Mouse (Mus musculus): Measurements from ENCODE around the gene Aicda.
"Not testable (repeated sequence)": the region's sequence is repeated elsewhere in the genome, so short reads cannot be mapped to it uniquely, and the experiment has no call there.

Gene Aicda

DNA sequence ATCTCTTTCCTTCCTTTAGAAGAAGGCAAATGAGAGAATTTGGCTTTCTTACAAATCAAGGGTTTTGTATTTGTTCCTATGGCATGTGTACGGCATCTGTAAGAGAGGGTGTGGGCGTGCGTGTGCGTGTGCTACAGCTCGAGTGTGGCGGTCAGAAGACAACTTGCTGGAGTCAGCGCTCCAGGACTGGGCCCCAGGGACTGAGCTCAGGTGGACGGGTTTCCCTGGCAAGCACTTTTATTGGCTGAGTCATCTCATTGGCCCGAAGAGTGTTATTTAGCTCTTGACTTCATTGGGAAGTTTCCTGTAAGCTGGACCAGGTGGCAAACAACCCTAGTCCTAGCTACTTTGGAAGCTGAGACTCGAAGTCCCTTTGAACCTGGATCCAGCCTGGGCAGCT is 7.7 kb upstream of the Aicda start:
- no peak for DNase-seq (ENCODE audit: inconsistent age in 2 of 2, low spot score in 1 of 2)

DNA sequence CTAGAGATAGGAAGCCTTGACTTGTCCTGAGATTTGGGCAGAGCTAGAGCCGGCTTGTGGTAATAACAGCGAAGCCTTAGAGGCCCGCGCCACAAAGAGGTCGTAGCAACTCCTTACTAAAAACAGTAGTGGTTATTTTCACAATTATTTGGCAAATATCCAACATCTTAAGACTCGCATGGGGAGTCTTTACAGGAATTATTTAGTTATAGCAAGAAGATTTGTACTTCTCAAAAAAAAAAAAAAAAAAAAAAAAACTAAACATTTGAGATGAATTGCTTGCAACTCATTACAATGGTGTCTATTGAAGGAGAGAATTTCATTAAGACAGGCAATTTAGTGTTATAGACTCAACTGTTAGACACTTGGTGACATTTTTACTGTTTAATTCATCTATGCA is 501 bp downstream of the Aicda start:
- DNase-seq (ENCODE audit: inconsistent age in 2 of 2, low spot score in 1 of 2), result no peak

DNA sequence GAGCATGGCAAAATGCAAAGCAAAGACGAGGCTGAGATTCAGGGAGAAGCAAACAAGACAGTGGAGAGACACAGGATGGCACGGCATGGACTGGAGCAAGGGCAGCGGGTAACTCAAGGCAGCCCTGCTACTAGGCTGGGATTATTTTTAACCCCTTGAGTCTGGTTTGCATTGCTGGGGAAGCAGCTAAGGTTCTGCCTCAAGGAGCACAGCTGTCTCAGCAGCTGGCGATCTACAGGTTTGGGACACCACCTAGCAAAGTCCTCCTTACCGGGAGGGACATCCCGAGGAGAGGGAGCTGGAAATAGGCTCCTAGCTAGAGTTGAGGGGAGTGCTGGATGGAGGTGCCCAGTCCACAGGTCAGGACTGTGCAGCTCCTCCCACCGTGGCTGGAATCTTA is 1.7 kb downstream of the Aicda start:
- no peak for DNase-seq (ENCODE audit: inconsistent age in 2 of 2, low spot score in 1 of 2)

DNA sequence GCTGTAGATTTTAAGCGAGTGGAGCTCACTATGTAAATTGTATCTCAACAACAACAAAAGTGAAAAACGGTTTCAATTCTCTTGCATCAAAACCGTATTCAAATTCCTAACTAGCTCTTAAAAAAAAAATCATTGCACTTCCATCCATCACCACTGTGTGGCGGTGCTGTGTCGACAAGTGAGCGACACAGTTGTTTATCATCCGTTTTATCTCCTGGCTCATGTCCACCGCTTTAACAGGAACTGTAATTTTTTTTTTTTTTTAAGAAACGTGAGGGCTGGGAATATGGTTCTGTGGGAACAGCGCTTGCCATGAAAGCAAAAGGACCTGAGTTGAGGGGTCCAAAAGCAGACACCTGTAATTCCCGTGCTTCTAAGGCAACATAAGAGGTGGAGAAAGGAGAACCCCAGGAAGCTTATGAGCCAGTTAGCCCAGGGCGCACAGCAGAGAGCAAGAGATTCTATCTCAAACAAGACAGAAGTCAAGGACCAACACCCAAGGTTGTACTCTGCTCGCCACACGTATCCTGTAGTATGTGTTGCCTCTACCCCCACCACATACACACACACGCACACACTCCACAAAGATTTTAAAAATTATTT is 3.5 kb downstream of the Aicda start:
- peak; percentile 37 to 91 for DNase-seq (ENCODE audit: inconsistent age in 2 of 2, low spot score in 1 of 2)

DNA sequence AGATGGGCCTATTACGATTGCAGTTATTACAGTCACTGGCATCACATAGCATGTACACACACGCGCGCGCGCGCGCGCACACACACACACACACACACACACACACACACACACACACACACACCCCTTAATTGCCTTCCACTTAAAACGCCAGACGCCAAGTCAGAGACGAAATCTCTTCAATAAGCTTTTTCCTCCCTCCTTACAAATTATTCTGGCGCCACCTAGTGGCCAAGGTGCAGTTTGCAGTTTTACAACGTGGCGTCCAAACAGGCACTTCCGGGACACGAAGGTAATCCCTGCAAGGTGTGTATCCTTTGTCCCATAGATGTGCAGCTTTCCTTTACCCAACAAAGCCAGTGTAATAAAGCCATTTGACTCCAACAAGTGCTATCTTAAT is 6.8 kb downstream of the Aicda start:
- DNase-seq (ENCODE audit: inconsistent age in 2 of 2, low spot score in 1 of 2), result peak; percentile 51 to 87

DNA sequence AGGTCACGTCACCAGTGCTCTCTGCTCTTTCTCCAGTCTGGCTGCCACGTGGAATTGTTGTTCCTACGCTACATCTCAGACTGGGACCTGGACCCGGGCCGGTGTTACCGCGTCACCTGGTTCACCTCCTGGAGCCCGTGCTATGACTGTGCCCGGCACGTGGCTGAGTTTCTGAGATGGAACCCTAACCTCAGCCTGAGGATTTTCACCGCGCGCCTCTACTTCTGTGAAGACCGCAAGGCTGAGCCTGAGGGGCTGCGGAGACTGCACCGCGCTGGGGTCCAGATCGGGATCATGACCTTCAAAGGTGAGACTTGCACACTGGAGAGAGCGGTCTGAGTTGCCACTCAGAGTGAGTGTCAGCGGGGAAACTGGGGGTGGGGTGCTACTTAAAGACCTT is 7.4 kb downstream of the Aicda start:
- no peak for DNase-seq (ENCODE audit: inconsistent age in 2 of 2, low spot score in 1 of 2)

DNA sequence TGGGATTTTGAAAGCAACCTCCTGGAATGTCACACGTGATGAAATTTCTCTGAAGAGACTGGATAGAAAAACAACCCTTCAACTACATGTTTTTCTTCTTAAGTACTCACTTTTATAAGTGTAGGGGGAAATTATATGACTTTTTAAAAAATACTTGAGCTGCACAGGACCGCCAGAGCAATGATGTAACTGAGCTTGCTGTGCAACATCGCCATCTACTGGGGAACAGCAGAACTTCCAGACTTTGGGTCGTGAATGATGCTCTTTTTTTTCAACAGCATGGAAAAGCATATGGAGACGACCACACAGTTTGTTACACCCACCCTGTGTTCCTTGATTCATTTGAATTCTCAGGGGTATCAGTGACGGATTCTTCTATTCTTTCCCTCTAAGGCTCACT is 8.9 kb downstream of the Aicda start:
- DNase-seq (ENCODE audit: inconsistent age in 2 of 2, low spot score in 1 of 2), result peak; percentile 24 to 80

DNA sequence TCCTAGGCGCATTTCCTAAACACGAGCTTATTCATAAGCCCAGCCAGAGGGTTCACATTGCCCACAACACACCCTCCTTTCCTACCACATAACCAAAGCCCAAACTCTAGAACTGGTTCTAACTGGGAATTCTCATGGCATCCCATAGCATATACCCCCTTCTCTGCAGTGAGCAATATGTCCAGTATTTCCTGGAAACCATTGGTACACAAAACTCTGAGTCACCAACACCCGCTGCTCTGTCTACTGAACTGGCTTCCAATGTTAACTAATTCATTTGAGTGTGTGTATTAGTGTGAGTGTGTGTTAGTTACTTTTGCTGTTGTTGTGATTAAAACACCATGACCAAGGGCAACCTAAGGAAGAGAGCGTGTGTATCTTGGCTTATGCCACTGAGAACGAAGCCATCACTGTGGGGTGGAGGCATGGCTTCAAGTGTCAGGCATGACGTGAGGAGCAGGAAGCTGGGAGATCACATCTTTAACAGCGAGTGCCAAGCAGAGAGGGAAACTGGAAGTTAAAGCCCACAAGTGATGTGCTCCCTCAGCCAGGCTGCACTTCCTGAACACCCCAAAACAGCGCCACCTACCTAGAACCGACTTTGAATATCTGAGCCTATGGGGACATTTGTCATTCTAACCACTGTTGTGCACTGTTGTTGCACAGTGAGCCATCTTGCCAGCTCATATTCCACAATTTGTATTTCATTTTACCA is 11.6 kb downstream of the Aicda start:
- DNase-seq (ENCODE audit: inconsistent age in 2 of 2, low spot score in 1 of 2), result no peak

DNA sequence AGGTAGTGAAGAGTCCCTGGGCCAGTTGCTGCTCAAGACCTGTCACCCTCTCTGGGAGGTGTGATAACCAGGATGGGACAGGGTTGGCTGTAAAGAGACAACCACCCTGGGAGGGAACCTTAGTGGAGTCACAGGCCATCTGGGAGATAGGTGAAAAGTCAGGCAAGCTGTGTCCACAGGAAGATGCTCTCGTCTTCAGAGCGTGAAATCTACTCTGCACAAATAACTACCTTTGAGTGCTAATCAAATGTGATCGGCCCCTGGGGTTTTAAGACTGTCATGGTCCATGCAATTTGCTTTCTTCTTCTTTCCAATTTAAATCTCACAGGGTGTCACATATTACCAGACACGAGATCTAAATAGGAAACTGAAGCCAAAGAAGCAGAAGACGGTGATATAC is 15.5 kb downstream of the Aicda start:
- DNase-seq (ENCODE audit: inconsistent age in 2 of 2, low spot score in 1 of 2), result peak in 1 of 2 experiments; percentile 20

DNA sequence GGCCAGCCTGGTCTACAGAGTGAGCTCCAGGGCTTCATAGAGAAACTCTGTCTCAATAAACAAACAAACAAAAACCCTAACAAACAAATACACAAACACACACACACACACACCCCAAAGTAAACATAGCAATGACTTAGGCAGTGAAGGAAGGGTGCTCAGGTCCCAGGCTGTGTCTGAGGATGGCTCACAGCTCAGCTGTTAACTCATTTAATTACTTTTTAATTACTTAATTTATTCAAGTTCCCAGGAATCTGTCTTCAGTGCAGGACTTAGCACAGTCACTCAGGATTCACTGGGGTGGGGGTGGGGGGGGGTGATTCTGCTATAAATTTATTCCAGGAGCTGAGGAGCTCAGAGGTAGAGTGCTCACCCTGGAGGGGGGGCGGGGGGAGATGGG is 16.2 kb downstream of the Aicda start:
- no peak for DNase-seq (ENCODE audit: inconsistent age in 2 of 2, low spot score in 1 of 2)

DNA sequence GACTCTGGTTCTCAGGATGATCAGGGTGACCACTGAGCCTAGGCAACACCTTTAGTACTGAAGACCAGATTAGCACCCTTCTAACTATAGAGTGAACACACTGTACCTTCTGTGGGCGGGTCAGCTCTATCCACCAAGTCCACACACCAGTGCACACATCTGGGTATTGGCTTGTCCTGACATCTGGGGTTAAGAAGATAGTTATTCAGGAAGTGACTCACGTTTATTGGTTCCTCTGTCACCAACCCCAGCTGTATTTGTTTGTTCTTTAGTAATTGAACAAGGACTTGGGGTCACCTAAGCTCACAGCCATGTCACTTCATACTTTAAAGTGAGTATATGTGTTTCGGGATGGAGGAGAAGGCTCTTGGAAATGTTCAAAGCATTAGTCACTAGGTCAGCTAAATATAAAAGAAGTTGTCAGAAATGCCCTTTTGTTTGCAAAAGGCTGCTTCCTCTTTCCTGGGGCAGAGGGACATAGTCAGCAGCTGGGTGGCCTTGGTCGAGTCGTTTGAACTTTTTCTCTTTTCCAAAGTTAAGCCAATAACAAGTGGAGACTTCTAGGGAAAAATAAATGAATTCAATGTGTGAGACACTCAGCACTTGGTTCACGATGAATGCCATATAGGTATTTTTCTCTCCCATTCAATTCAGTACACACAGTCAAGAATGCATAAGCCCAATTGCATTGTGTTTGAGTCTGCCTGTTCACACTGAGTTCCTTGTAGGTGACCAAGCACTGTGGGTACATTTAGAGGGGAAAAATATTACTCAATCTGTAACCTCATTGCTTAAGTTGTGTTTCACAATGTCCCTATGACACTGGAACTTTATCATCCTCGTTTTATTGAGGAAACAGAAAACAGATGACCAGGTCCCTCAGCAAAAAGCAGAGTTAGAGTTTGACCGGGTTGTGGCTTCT is 17.4 kb downstream of the Aicda start:
- peak; percentile 22 to 87 for DNase-seq (ENCODE audit: inconsistent age in 2 of 2, low spot score in 1 of 2)

DNA sequence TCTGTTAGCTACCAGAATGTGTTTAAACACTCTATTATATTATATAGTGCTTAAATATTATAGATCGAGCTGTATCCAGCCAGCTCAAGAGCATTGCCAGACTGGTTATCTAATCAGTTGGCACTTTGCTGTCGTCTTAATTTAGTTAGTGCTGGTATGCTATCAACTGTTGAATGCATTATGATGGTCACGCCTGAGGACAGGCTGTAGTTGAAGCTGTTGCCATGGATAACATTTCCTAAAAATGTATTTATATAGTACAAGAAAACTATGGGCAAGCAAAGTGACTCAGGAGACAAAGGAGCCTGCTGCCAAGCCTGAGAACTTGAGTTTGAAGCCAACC is 18.0 kb downstream of the Aicda start:
- DNase-seq (ENCODE audit: inconsistent age in 2 of 2, low spot score in 1 of 2), result no peak

DNA sequence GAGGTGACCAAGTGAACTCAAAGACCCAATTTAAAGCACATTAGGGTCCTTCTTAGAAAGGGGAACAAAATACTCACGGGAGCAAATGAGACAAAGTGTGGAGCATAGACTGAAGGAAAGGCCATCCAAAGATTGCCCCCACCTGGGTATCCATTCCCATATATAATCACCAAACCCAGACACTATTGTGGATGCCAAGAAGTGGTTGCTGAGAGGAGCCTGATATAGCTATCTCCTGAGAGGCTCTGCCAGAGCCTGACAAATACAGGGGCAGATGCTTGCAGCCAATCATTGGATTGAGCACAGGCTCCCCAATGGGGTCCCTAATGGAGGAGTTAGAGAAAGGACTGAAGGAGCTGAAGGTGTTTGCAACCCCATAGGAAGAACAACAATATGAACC is 21.4 kb downstream of the Aicda start:
- not testable (repeated sequence) for DNase-seq (ENCODE audit: inconsistent age in 2 of 2, low spot score in 1 of 2)

DNA sequence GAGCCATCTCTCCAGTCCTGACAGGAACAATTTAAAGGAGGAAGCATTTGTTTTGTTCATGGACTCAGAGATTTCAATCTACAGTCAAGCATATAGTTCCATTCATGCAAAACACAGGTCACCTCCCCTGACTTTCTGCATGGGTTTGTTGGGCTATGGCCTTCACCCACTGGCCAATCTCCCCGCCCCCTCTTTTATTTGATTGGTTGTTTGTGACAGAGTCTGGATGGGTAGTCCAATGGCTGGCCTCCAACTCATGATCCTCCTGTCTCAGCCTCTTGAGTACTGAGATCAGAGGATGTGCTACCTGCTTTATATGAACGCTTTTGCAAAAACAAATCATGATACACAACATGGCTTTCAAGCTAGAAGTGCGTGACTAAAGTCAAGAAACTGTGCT is 23.4 kb downstream of the Aicda start:
- DNase-seq (ENCODE audit: inconsistent age in 2 of 2, low spot score in 1 of 2), result no peak

DNA sequence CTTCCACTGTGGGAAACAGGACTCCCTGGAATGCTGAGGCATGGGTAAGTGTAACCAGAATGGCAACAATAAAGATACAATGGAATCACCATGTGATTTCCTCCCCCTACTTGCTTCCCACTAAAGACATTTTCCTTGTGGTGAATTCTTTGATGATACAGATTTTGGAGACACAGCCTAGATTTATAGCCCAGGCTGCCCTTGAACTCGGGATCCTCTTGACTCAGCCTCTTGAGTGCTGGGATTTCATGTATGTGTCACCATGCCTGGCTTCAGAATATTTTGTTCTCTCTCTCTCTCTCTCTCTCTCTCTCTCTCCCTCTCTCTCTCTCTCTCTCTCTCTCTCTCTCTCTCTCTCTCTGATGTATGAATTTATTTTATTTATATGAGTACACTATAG is 25.5 kb downstream of the Aicda start:
- peak; percentile 27 to 71 for DNase-seq (ENCODE audit: inconsistent age in 2 of 2, low spot score in 1 of 2)

DNA sequence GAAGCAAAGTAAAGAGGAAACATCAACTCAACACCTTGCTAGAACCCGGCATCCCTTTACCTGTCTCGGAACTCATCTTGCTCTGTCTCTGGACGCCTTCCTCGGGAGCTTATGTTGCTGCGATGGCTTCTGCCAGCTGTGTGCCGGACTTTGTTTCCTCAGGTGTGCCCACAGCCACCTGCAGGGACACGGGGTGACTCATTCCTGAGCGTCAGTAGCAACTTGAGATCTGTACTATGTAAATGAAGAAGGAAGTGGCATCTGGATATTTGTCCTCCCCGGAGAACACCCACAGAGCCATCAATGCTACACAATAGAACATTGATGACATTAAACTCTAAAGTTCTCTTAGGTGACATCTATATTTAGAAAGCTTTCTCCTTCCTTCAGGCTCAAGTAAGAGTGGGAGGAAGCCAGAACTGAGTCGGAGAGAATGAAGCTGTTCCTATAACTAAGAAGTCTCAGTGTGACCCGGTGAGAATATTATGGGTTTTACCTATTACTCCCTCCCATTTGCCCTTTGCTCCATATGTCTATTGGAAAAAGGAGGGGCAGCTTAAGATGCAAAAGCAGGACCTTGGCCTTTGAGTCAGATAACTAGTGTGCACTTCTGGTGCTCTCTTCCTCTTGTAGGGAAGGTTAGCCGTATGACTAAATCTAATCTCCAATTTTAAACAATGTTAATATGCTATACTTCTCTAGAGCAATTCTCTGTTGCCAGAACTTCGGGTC is 37.6 kb downstream of the Aicda start:
- DNase-seq (ENCODE audit: inconsistent age in 2 of 2, low spot score in 1 of 2), result no peak

DNA sequence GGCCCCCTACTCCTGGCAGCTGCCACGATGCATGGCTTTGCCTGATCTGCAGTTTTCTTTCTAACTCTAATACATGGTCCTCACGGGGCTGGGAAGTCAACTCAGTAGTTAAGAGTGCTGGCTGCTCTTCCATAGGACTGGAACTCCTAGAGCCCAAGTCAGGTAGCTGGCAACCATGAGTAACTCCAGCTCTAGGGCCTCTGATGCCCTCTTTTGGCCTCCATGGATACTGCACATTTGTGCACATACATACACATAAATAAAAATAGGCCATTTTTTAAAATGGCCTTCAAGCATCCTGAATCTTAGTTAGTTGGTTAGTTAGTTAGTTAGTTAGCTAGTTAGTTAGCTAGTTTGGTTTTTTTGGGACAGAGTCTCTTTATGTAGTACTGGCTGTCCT is 39.3 kb downstream of the Aicda start:
- DNase-seq (ENCODE audit: inconsistent age in 2 of 2, low spot score in 1 of 2), result no peak

DNA sequence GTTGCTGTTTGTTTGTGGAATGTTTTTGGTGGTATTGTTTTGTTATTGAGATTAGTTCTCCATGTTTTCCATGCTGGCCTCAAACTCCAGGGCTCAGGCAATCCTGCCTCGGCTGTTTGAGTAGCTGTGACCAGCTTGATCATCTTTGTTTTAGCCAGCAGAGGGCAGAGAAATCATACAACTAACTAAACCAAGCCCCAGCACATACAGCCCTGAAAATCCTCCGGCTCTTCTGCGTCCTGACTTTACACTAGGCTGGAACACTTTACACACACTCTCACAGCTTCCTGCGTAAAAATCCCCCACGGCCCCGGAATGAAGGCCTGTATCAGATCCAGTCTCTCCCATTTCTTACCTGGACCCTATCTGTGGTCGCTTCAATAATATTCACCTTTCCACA is 42.0 kb downstream of the Aicda start:
- peak; percentile 49 to 78 for DNase-seq (ENCODE audit: inconsistent age in 2 of 2, low spot score in 1 of 2)

DNA sequence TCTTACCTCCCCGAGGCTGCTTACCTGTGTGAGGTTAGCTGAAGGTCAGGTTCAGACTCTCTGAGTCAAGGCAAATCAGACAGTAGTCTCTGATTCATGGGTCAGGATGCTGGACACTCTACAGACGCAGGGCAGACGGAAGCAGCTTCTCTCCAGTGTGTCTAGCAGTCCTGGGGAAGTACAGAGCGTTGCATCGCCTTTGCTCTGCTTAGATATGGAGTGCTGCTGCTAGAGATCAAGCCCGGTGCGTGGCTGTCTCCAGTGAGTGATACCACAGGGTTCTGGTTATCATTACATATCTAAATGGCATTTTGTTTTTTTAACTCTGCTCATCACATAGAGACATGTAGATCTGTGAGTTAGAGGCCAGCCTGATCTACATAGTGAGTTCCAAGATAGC is 43.0 kb downstream of the Aicda start:
- DNase-seq (ENCODE audit: inconsistent age in 2 of 2, low spot score in 1 of 2), result no peak

DNA sequence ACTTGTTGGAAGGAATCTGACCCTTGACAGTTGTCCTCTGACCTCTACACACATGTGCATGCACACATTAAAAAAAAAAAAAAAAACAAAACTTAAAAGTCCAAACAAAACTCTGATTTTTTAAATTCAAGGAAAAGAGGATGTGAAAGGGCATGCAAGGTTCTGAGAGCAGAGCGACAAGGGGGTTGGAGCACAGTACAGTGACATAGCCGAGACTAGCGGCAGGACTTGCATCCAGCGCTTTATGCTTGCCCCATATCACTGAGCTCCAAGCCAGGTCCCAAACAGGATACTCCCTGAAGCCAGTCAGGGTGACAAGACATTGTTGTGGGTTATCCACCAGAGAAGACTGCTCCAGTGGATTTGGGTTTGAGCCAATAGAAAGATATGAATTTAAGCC is 44.4 kb downstream of the Aicda start:
- no peak for DNase-seq (ENCODE audit: inconsistent age in 2 of 2, low spot score in 1 of 2)

DNA sequence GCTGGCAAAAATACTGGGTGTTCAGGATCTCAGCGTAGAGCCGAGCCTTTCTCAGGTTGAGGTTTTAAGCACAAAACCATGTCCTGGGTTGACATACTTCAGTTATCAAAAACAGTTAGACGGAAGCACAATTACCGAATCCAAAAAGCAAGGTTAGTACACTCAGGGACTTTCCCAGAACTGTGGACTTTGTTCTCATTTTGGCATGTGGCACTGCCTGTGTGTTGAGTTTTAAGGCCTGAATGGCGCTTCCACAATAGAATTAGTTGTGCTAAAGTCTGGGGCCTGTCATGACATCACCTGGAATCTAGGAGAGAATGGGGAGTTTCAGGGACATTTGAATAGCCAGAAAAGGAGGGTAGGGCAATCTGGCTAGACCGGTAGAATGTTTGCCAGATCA is 44.8 kb downstream of the Aicda start:
- no peak for DNase-seq (ENCODE audit: inconsistent age in 2 of 2, low spot score in 1 of 2)

Measured in adrenal gland, adult (tissue).